ENCODE assay signal across 19 mouse cellular contexts in the genomic region with DNA sequence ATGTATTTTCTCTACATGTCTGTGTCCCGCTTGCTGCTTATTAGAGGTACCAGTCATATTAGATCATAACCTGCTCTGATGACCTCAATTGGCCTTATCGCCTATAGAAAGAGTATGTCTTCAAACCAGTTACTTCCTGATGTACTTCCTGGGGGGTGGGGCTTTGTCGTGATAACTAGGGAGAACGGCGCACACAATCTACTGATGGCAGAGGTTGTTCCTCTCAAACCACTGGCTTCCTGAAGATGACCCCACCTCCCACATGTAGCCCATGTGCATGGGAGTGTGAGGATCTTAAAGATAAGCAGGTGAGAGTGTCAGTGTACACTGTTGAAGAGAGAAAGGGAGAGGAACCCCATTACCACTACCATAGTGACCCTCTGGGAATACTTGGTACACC.
DNase-seq lines count a peak whose midpoint lies in the region; ATAC-seq and TF ChIP-seq lines count a peak whose summit lies in the region.
"Had no signal": no experiment of that assay in that cellular context is flagged by ENCODE, and none has a peak within 500 bp of the region (broad histone marks: within the 10 kb centered on the region; RNA-seq: fewer than 3 reads in every experiment).

No protein-coding gene starts in this region.

- H3K36me3 ChIP-seq in liver, embryonic 12.5 days: no peaks in the 10 kb centered on the region
- H3K36me3 ChIP-seq in hindbrain, embryonic 12.5 days: no peaks in the 10 kb centered on the region
- H3K36me3 ChIP-seq: embryonic facial prominence, embryonic 10.5 days; G1E had no signal

- no peaks in the 10 kb centered on the region; the same call in 1 of the 2 replicates for H3K27me3 ChIP-seq in liver, embryonic 12.5 days (replicated peaks)
- H3K27me3 ChIP-seq in hindbrain, embryonic 12.5 days: no peaks in the 10 kb centered on the region
- no peaks in the 10 kb centered on the region for H3K27me3 ChIP-seq in cerebellum, adult 2 months (ENCODE audit: control insufficient read depth, insufficient read depth, low read length)
- H3K27me3 ChIP-seq: forebrain, embryonic 13.5 days had no signal

- TF ChIP-seq POLR2A in cerebellum, adult 2 months (IDR thresholded peaks at IDR 0.05; ENCODE audit: borderline replicate concordance, insufficient read depth, low read length): no peak

- no peak overlapping the region for H3K9ac ChIP-seq in liver, embryonic 12.5 days
- H3K9ac ChIP-seq in hindbrain, embryonic 12.5 days: no peak overlapping the region
- H3K9ac ChIP-seq: forebrain, embryonic 13.5 days; forebrain, postnatal 0 days; hindbrain, embryonic 14.5 days had no signal

- no peak overlapping the region for H3K27ac ChIP-seq in liver, embryonic 12.5 days
- H3K27ac ChIP-seq in hindbrain, embryonic 12.5 days: no peak overlapping the region
- H3K27ac ChIP-seq in cerebellum, adult 2 months (ENCODE audit: insufficient read depth, low read length): no peak overlapping the region
- H3K27ac ChIP-seq: embryonic facial prominence, embryonic 10.5 days; forebrain, embryonic 13.5 days; hindbrain, embryonic 14.5 days had no signal

- H3K4me3 ChIP-seq in liver, embryonic 12.5 days: no peak overlapping the region
- no peak overlapping the region for H3K4me3 ChIP-seq in hindbrain, embryonic 12.5 days
- no peak overlapping the region for H3K4me3 ChIP-seq in cerebellum, adult 2 months (replicated peaks; ENCODE audit: insufficient read depth, low read depth, low read length)
- H3K4me3 ChIP-seq: embryonic facial prominence, embryonic 10.5 days; forebrain, embryonic 13.5 days had no signal

- peaks cover 11% of the 10 kb centered on the region; the same call in 1 of the 2 replicates for H3K4me1 ChIP-seq in liver, embryonic 12.5 days
- H3K4me1 ChIP-seq in hindbrain, embryonic 12.5 days: no peaks in the 10 kb centered on the region
- no peaks in the 10 kb centered on the region for H3K4me1 ChIP-seq in cerebellum, adult 2 months (ENCODE audit: control insufficient read depth, insufficient read depth, low read length)
- H3K4me1 ChIP-seq: forebrain, embryonic 13.5 days had no signal

- no peak overlapping the region for H3K4me2 ChIP-seq in liver, embryonic 12.5 days
- no peak overlapping the region for H3K4me2 ChIP-seq in hindbrain, embryonic 12.5 days (replicated peaks)
- H3K4me2 ChIP-seq: forebrain, embryonic 13.5 days; hindbrain, embryonic 14.5 days had no signal

- H3K9me3 ChIP-seq in liver, embryonic 12.5 days (replicated peaks): no peaks in the 10 kb centered on the region
- no peaks in the 10 kb centered on the region for H3K9me3 ChIP-seq in hindbrain, embryonic 12.5 days (replicated peaks)
- H3K9me3 ChIP-seq: embryonic facial prominence, embryonic 10.5 days; forebrain, embryonic 13.5 days had no signal

- ATAC-seq in common myeloid progenitor, adult 5-6 weeks (replicated peaks; ENCODE audit: low read depth, poor library complexity, severe bottlenecking): peak; percentile 76
- ATAC-seq in liver, embryonic 12.5 days: peak; percentile 42
- peak; percentile 69 for ATAC-seq in megakaryocyte-erythroid progenitor cell, adult 5-6 weeks (replicated peaks; ENCODE audit: low FRiP score, low TSS enrichment, poor library complexity, severe bottlenecking)
- no peak for ATAC-seq in hindbrain, embryonic 12.5 days (ENCODE audit: low FRiP score)
- ATAC-seq: CD4-positive, CD25-positive, alpha-beta regulatory T cell, adult 4 months; forebrain, embryonic 13.5 days; forebrain, postnatal 0 days had no signal

- no peak for TF ChIP-seq CTCF in cerebellum, adult 2 months (IDR thresholded peaks at IDR 0.05; ENCODE audit: borderline replicate concordance, insufficient read depth, low read depth, low read length)

- peak; percentile 87 for DNase-seq in 416B (ENCODE audit: low read depth)
- DNase-seq in cerebellum, adult 2 months: no peak
- DNase-seq: adrenal gland, postnatal 10 days; cerebellum, adult 11 months; cerebellum, adult 9-10 months; cerebellum, postnatal 36 days; forebrain, postnatal 0 days; gastrocnemius, postnatal 14 days; heart, postnatal 10 days; heart, postnatal 4 days had no signal

- WGBS in liver, embryonic 12.5 days (ENCODE audit: insufficient replicate concordance): 21% methylated on average over 5 of the region's 5 CpGs
- WGBS in hindbrain, embryonic 12.5 days: 91% methylated on average over 5 of the region's 5 CpGs
- WGBS in cerebellum, adult 2 months: 90% methylated on average over 5 of the region's 5 CpGs
